8 mouse cellular contexts compared by ENCODE assay signal in genomic region chr15:12196410-12197191, GRCm38 (mm10). TPM values are rescaled to one million over a fixed set of nuclear protein-coding genes. Genes with fewer than 3 reads are reported as not detected.
A peak's percentile ranks its signal among the peaks of the same experiment; 100 is the strongest.
DNase-seq lines count a peak whose midpoint lies in the region; ATAC-seq lines count a peak whose summit lies in the region.

No protein-coding gene starts in this region.

- no peaks in the 10 kb centered on the region for H3K27me3 ChIP-seq in intestine, embryonic 15.5 days (replicated peaks)
- H3K27me3 ChIP-seq in liver, embryonic 16.5 days (ENCODE audit: control insufficient read depth, insufficient read depth, low read depth, low read length), result no peaks in the 10 kb centered on the region
- no peaks in the 10 kb centered on the region for H3K27me3 ChIP-seq in neural tube, embryonic 11.5 days (ENCODE audit: control insufficient read depth, insufficient read depth, low read length)

- peak; percentile 44 for ATAC-seq in intestine, embryonic 15.5 days
- ATAC-seq in liver, embryonic 16.5 days (ENCODE audit: low read depth), result peak; percentile 46
- ATAC-seq in neural tube, embryonic 11.5 days (ENCODE audit: insufficient read depth, low FRiP score, low TSS enrichment), result peak; percentile 86

- H3K4me3 ChIP-seq in intestine, embryonic 15.5 days (replicated peaks), result no peak overlapping the region
- H3K4me3 ChIP-seq in liver, embryonic 16.5 days (ENCODE audit: low read depth, low read length), result no peak overlapping the region
- H3K4me3 ChIP-seq in neural tube, embryonic 11.5 days (ENCODE audit: low read depth, low read length), result no peak overlapping the region

- peak; percentile 85 for DNase-seq in 3T3-L1 (ENCODE audit: low read depth, low spot score)
- peak; percentile 84 for DNase-seq in MEL-GATA-1-ER (ENCODE audit: extremely low read depth, low read depth)
- DNase-seq in cerebellum, postnatal 14 days, result peak; percentile 80 to 84
- peak; percentile 95 for DNase-seq in heart, adult 11 months
- DNase-seq in neural tube, embryonic 11.5 days (ENCODE audit: low spot score), result peak; percentile 76
- DNase-seq in thymus, postnatal 14 days, result peak; percentile 76

- H3K4me2 ChIP-seq in intestine, embryonic 15.5 days (replicated peaks), result peak overlapping the region; percentile 33; the same call in 1 of the 2 replicates
- no peak overlapping the region for H3K4me2 ChIP-seq in liver, embryonic 16.5 days (ENCODE audit: low read depth, low read length)
- H3K4me2 ChIP-seq in neural tube, embryonic 11.5 days (ENCODE audit: low read depth), result no peak overlapping the region

- no peak overlapping the region for H3K9ac ChIP-seq in intestine, embryonic 15.5 days
- H3K9ac ChIP-seq in liver, embryonic 16.5 days (ENCODE audit: low read depth, low read length), result no peak overlapping the region
- H3K9ac ChIP-seq in neural tube, embryonic 11.5 days (ENCODE audit: low read length), result no peak overlapping the region

- 34% methylated on average over 22 of the region's 22 CpGs for WGBS in intestine, embryonic 15.5 days
- 29% methylated on average over 22 of the region's 22 CpGs for WGBS in liver, embryonic 16.5 days (ENCODE audit: insufficient replicate concordance)
- 33% methylated on average over 22 of the region's 22 CpGs for WGBS in neural tube, embryonic 11.5 days

- no peak overlapping the region for H3K27ac ChIP-seq in intestine, embryonic 15.5 days
- no peak overlapping the region for H3K27ac ChIP-seq in liver, embryonic 16.5 days (ENCODE audit: low read length)
- no peak overlapping the region for H3K27ac ChIP-seq in neural tube, embryonic 11.5 days (ENCODE audit: low read depth, low read length)

- H3K4me1 ChIP-seq in intestine, embryonic 15.5 days (replicated peaks), result peaks cover 11% of the 10 kb centered on the region
- peaks cover 29% of the 10 kb centered on the region for H3K4me1 ChIP-seq in liver, embryonic 16.5 days (ENCODE audit: control insufficient read depth, low read depth, low read length)
- H3K4me1 ChIP-seq in neural tube, embryonic 11.5 days (ENCODE audit: control insufficient read depth, insufficient read depth, low read length), result no peaks in the 10 kb centered on the region

- no peaks in the 10 kb centered on the region for H3K9me3 ChIP-seq in intestine, embryonic 15.5 days
- H3K9me3 ChIP-seq in liver, embryonic 16.5 days (replicated peaks; ENCODE audit: control insufficient read depth, low read length), result no peaks in the 10 kb centered on the region
- H3K9me3 ChIP-seq in neural tube, embryonic 11.5 days (ENCODE audit: control insufficient read depth, low read length), result no peaks in the 10 kb centered on the region

- no peaks in the 10 kb centered on the region for H3K36me3 ChIP-seq in intestine, embryonic 15.5 days
- H3K36me3 ChIP-seq in liver, embryonic 16.5 days (ENCODE audit: control insufficient read depth, insufficient read depth), result no peaks in the 10 kb centered on the region
- H3K36me3 ChIP-seq in neural tube, embryonic 11.5 days (ENCODE audit: control insufficient read depth, insufficient read depth, low read length), result no peaks in the 10 kb centered on the region

RNA-seq across cellular contexts. Expression of gene Mtmr12, which starts 8.2 kb away (rescaled TPM):
- polyA plus RNA-seq in intestine, embryonic 15.5 days (2015; fragmentation: Nextera tagmentation; extraction: Ambion mirVana), result 16.6 and 17.9 TPM in 2 replicates
- 6.7 and 8.0 TPM in 2 replicates for polyA plus RNA-seq in liver, embryonic 16.5 days (2015; fragmentation: Nextera tagmentation; extraction: Ambion mirVana)
- polyA plus RNA-seq in neural tube, embryonic 11.5 days (2014; fragmentation: Nextera tagmentation; extraction: Ambion mirVana), result 17.5 and 17.7 TPM in 2 replicates
